In the genomic region with DNA sequence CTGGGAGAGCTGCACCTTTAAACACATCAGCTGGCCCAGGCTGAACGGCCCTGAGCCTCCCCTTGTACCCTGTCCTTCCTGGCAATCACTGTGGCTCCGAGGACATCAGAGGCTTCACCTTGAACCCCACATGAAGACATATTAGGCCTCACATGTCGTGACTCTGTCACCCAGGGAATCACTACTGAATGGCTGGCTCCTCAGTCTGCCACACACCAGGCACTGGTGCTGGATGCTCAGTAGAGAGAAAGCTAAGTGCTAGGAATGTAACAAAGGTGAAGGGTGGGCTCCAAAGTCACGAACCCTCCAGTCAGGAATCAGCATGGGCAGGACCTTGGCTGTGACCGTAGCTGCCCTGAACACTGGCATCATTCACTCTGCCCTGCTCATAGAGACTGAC, we compare ENCODE assay signal across 16 mouse cellular contexts. TPM values are rescaled to one million over a fixed set of nuclear protein-coding genes. Genes with fewer than 3 reads are reported as not detected.
"Had no signal": no experiment of that assay in that cellular context is flagged by ENCODE, and none has a peak within 500 bp of the region (broad histone marks: within the 10 kb centered on the region; RNA-seq: fewer than 3 reads in every experiment).

No protein-coding gene starts in this region.

- H3K27me3 ChIP-seq: neural tube, embryonic 12.5 days had no signal

- H3K4me2 ChIP-seq: kidney, embryonic 15.5 days; liver, embryonic 13.5 days; lung, embryonic 15.5 days; midbrain, embryonic 15.5 days; neural tube, embryonic 12.5 days; stomach, embryonic 15.5 days had no signal

- H3K4me3 ChIP-seq: kidney, embryonic 15.5 days; liver, embryonic 13.5 days; lung, embryonic 15.5 days; midbrain, embryonic 15.5 days; neural tube, embryonic 12.5 days; stomach, embryonic 15.5 days had no signal

- DNase-seq: kidney, adult 18-20 months; kidney, postnatal 14 days; left cerebral cortex, postnatal 4 days; liver; liver, embryonic 13.5 days; liver, postnatal 0 days; lung, postnatal 36 days; retina, postnatal 1 day; thymus, adult 2 months; thymus, postnatal 25 days had no signal

- ATAC-seq: liver, postnatal 0 days had no signal

- H3K4me1 ChIP-seq: midbrain, embryonic 15.5 days had no signal

- H3K27ac ChIP-seq: kidney, embryonic 15.5 days; liver, embryonic 13.5 days; lung, embryonic 15.5 days; midbrain, embryonic 15.5 days; neural tube, embryonic 12.5 days; stomach, embryonic 15.5 days had no signal

- H3K9ac ChIP-seq: kidney, embryonic 15.5 days; liver, embryonic 13.5 days; liver, postnatal 0 days; lung, embryonic 15.5 days; midbrain, embryonic 15.5 days; neural tube, embryonic 12.5 days; stomach, embryonic 15.5 days had no signal

- H3K9me3 ChIP-seq: kidney, embryonic 15.5 days; liver, embryonic 13.5 days; lung, embryonic 15.5 days; midbrain, embryonic 15.5 days; neural tube, embryonic 12.5 days; stomach, embryonic 15.5 days had no signal

RNA-seq across cellular contexts. Expression of a gene that starts 20.7 kb away (rescaled TPM):
- total RNA-seq: monocyte, adult 5-6 weeks had no signal
